Mouse (Mus musculus) ES-Bruce4 (cell line): ENCODE measurements around the gene Cct7.

Experiments used
- CTCF ChIP-seq: IDR thresholded peaks from one replicate; pipeline ENCODE4 v1.8.1; 2011; ENCODE audit warnings: low read depth, low read length
- EP300 ChIP-seq: IDR thresholded peaks from 2 replicates; pipeline ENCODE4 v1.6.1; 2011; ENCODE audit warnings: low read depth, low read length; ENCODE audit not compliant: insufficient read depth
- POLR2A ChIP-seq: IDR thresholded peaks from one replicate; pipeline ENCODE4 v1.8.1; 2011; ENCODE audit warnings: low read length; ENCODE audit not compliant: insufficient read depth

- no peak for TF ChIP-seq CTCF
- TF ChIP-seq POLR2A, result no peak
- no peak for TF ChIP-seq EP300
These were observed 45.7 kb downstream of the Cct7 start for GRCm38 (mm10) chr6:85496976-85497375.
